Mouse (Mus musculus): Measurements from ENCODE around the gene Vangl1. TPM values are rescaled to one million over a fixed set of nuclear protein-coding genes. Genes with fewer than 3 reads are reported as not detected.
"Not testable (repeated sequence)": the region's sequence is repeated elsewhere in the genome, so short reads cannot be mapped to it uniquely, and the experiment has no call there.

Vangl1 gene
- polyA plus RNA-seq, 1 experiment from 2014 or later: 28.4 TPM

DNA sequence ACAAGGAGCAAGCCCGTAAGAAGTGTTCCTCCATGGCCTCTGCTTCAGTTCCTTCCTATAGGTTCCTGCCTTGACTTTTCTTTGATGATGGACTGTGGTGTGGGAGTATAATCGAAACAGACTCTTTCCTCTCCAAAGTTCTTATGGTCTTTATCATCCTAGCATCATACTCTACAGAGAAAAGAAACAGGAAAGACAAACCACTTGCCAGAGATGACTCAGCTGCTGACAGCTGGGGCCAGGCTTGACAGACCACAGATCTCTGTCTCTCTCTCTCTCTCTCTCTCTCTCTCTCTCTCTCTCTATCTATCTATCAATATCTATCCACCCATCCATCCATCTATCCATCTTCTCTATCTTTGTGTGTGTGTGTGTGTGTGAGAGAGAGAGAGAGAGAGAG is 6.8 kb upstream of the Vangl1 start:
- Histone ChIP-seq H3K4me1 (ENCODE audit: insufficient read depth) (no peaks in the 10 kb centered on the region), H3K4me2 (no peak overlapping the region), H3K4me3 (ENCODE audit: low read depth, low read length) (no peak overlapping the region), H3K27me3 (ENCODE audit: insufficient read depth, low read length) (no peaks in the 10 kb centered on the region), H3K36me3 (ENCODE audit: insufficient read depth) (no peaks in the 10 kb centered on the region), H3K9me3 (ENCODE audit: low read depth, low read length) (no peaks in the 10 kb centered on the region), H3K27ac (ENCODE audit: low read depth) (no peak overlapping the region), H3K9ac (no peak overlapping the region)
- no peak for TF ChIP-seq CTCF (IDR thresholded peaks at IDR 0.05; ENCODE audit: low read depth)
- ATAC-seq (ENCODE audit: insufficient read depth) (no peak), DNase-seq (no peak)
- WGBS: 79% methylated on average over 2 of the region's 2 CpGs

DNA sequence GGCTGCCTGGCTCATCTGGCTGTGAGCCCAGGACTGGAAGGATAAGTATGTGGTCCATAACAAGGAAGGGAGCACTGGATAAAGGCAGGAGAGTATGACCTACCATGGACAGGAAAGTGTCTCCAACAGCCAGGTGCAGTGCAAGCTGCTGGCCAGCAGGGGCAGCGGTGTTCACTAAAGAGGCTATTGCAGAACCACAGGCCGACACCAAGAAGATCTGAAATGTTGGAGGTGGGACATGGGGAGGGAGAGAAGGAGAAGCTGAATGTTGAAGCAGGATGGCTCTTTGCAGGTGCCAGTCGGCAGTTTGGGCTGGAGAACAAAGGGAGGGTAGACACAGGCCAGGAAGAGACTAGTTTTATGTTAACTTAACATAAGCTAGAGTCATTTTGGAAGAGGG is 6.3 kb upstream of the Vangl1 start:
- peak; percentile 80 for TF ChIP-seq CTCF (IDR thresholded peaks at IDR 0.05; ENCODE audit: low read depth)
- Histone ChIP-seq H3K4me2 (no peak overlapping the region), H3K27ac (ENCODE audit: low read depth) (no peak overlapping the region), H3K36me3 (ENCODE audit: insufficient read depth) (no peaks in the 10 kb centered on the region), H3K4me1 (ENCODE audit: insufficient read depth) (0 out of 2 replicates have a peak, but pooled peaks cover under 1% of the 10 kb centered on the region), H3K9ac (no peak overlapping the region), H3K4me3 (ENCODE audit: low read depth, low read length) (no peak overlapping the region), H3K9me3 (ENCODE audit: low read depth, low read length) (no peaks in the 10 kb centered on the region), H3K27me3 (ENCODE audit: insufficient read depth, low read length) (peaks cover 3% of the 10 kb centered on the region; the same call in 1 of the 2 replicates)
- no peak for ATAC-seq (ENCODE audit: insufficient read depth)
- DNase-seq: peak; percentile 63
- 67% methylated on average over 3 of the region's 3 CpGs for WGBS

DNA sequence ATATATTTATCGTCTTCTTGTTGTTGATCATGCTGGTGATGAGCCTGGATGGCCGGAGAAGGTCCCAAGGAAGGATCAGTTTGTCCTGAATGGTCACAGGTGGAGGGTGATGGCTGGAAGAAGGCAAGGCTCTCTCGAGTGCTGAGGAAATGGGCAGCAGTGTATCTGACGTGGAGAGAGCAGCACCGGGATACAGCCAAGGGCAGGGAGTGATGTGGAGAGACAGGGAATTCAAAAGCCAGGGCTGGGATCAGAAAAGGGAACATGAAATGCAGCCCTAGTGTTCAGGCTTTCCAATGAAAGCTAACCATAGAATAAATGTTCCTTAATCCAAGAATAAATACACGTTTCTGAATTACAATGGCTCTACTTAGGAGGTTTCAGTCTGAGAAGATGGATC is 4.4 kb upstream of the Vangl1 start:
- H3K27ac ChIP-seq (ENCODE audit: low read depth): no peak overlapping the region
- no peak overlapping the region for H3K4me2 ChIP-seq
- DNase-seq (no peak), ATAC-seq (ENCODE audit: insufficient read depth) (no peak)
- H3K9me3 ChIP-seq (ENCODE audit: low read depth, low read length): no peaks in the 10 kb centered on the region
- no peak for TF ChIP-seq CTCF (IDR thresholded peaks at IDR 0.05; ENCODE audit: low read depth)
- H3K4me3 ChIP-seq (ENCODE audit: low read depth, low read length): no peak overlapping the region
- no peak overlapping the region for H3K9ac ChIP-seq
- H3K36me3 ChIP-seq (ENCODE audit: insufficient read depth): no peaks in the 10 kb centered on the region
- 0 out of 2 replicates have a peak, but pooled peaks cover 3% of the 10 kb centered on the region for H3K4me1 ChIP-seq (ENCODE audit: insufficient read depth)
- H3K27me3 ChIP-seq (ENCODE audit: insufficient read depth, low read length): peaks cover 6% of the 10 kb centered on the region; the same call in 1 of the 2 replicates
- 68% methylated on average over 6 of the region's 6 CpGs for WGBS

DNA sequence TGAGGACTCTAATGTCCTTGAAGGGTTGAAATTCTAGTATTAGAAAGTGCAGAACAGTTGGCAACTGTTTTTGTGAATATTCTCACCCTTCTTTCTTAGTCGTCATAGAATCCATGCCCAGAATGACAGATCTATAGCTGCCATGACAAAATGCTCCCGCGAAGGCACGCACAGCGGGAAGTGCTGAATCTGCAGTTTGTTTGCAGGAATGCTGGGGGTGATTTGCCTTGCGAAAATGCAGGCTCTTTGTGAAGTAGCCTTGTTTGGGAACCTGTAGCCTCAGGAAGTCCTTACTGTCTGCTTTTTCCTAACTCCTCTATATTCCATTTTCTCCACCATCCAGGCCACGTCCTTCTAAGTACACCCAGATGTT is 951 bp upstream of the Vangl1 start:
- 6% methylated on average over 7 of the region's 7 CpGs for WGBS
- Histone ChIP-seq H3K27ac (ENCODE audit: low read depth) (no peak overlapping the region), H3K4me3 (ENCODE audit: low read depth, low read length) (peak overlapping the region; percentile 79; the same call in 1 of the 2 replicates)

DNA sequence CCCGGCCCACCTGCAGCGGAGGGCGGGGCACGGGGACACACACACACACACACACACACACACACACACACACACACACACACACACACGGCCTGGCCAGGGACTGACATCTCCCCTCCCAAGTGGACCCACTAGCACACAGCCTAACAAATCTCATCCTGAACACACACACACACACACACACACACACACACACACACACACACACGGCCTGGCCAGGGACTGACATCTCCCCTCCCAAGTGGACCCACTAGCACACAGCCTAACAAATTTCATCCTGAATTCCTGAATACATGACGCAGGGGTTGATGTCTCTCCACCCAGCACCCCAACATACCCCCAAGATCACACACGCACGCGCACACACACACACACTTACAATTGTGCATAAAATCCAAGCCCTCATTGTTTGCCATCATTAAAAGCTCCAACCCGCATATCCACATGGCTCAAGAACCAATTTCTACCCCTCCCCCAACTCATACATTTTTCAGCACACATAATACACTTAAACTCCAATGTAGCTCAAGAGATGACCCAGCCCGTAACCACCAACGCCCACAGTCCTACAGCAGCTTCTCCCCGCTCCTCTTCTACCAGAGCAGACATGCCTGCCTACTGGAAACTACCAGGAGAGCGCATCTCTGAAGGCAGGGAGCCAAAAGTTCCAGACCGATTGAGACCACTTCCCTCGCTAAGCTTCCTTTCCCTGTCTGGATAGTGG is 403 bp upstream of the Vangl1 start:
- H3K4me2 ChIP-seq: peak overlapping the region; percentile 81
- not testable (repeated sequence) for H3K36me3 ChIP-seq (ENCODE audit: insufficient read depth); H3K27me3 ChIP-seq (ENCODE audit: insufficient read depth, low read length); H3K27ac ChIP-seq (ENCODE audit: low read depth); H3K4me1 ChIP-seq (ENCODE audit: insufficient read depth); H3K9me3 ChIP-seq (ENCODE audit: low read depth, low read length)
- peak overlapping the region; percentile 86; the same call in 1 of the 2 replicates for H3K9ac ChIP-seq
- peak; percentile 58; the same call in 1 of the 2 replicates for ATAC-seq (ENCODE audit: insufficient read depth)
- peak; percentile 62 for DNase-seq
- 5% methylated on average over 17 of the region's 17 CpGs for WGBS
- H3K4me3 ChIP-seq (ENCODE audit: low read depth, low read length): peak overlapping the region; percentile 79

More for the DNA sequence above, 951 bp upstream of the Vangl1 start:
- H3K36me3 ChIP-seq (ENCODE audit: insufficient read depth): no peaks in the 10 kb centered on the region
- H3K9ac ChIP-seq: no peak overlapping the region
- DNase-seq (peak; percentile 53), ATAC-seq (ENCODE audit: insufficient read depth) (no peak)
- TF ChIP-seq CTCF (IDR thresholded peaks at IDR 0.05; ENCODE audit: low read depth): no peak
- peaks cover 6% of the 10 kb centered on the region; the same call in 1 of the 2 replicates for H3K27me3 ChIP-seq (ENCODE audit: insufficient read depth, low read length)
- H3K4me1 ChIP-seq (ENCODE audit: insufficient read depth): 0 out of 2 replicates have a peak, but pooled peaks cover 3% of the 10 kb centered on the region
- peak overlapping the region; percentile 81 for H3K4me2 ChIP-seq
- no peaks in the 10 kb centered on the region for H3K9me3 ChIP-seq (ENCODE audit: low read depth, low read length)

DNA sequence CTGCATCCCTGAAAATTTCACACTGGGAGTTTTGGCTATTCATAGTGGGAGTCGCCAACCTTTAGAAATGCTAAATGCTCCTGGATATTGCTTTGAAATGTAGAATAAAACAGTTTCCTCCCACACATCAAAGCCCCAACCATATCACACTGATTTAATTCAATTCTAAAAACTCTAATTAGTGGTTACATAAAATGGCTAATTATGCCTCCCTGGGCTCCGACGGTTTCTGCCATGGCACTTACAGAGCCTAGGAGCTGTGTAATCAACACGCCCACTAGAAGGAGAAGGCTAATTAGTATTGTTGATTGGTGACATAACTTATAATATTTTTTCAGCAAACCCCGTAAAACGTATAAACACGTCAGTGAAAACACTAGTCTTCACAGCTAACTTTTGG is 1.4 kb downstream of the Vangl1 start:
- Histone ChIP-seq H3K9me3 (ENCODE audit: low read depth, low read length) (no peaks in the 10 kb centered on the region), H3K27me3 (ENCODE audit: insufficient read depth, low read length) (peaks cover 6% of the 10 kb centered on the region; the same call in 1 of the 2 replicates), H3K4me3 (ENCODE audit: low read depth, low read length) (peak overlapping the region; percentile 79), H3K27ac (ENCODE audit: low read depth) (no peak overlapping the region), H3K36me3 (ENCODE audit: insufficient read depth) (no peaks in the 10 kb centered on the region), H3K9ac (peak overlapping the region; percentile 86), H3K4me1 (ENCODE audit: insufficient read depth) (peaks cover 14% of the 10 kb centered on the region), H3K4me2 (peak overlapping the region; percentile 81)
- no peak for DNase-seq
- no peak for ATAC-seq (ENCODE audit: insufficient read depth)
- WGBS: 9% methylated on average over 7 of the region's 7 CpGs
- no peak for TF ChIP-seq CTCF (IDR thresholded peaks at IDR 0.05; ENCODE audit: low read depth)

DNA sequence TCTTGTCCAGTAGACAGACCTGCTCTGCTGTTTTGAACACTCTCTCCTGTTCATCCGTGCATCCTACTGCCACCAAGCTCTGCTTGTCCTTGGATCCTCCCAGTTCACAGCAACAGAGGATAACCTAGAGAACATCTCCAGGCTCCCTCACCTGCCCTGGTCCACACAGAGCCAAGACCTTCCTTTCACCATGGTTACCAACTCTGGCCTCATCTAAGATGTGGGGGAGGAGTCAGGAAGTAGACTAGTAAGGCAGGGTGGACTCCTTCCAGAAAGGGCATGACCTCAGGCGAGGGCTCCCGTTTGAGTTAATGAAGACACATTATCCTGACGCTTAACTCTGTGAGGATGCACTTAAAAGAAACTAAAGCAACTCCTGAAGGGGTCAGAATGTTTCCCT is 4.5 kb downstream of the Vangl1 start:
- H3K9me3 ChIP-seq (ENCODE audit: low read depth, low read length): no peaks in the 10 kb centered on the region
- ATAC-seq (ENCODE audit: insufficient read depth) (no peak), DNase-seq (no peak)
- no peak overlapping the region for H3K27ac ChIP-seq (ENCODE audit: low read depth)
- H3K36me3 ChIP-seq (ENCODE audit: insufficient read depth): peaks cover 8% of the 10 kb centered on the region; the same call in 1 of the 2 replicates
- 40% methylated on average over 4 of the region's 4 CpGs for WGBS
- H3K4me3 ChIP-seq (ENCODE audit: low read depth, low read length): no peak overlapping the region
- H3K9ac ChIP-seq: no peak overlapping the region
- no peak overlapping the region for H3K4me2 ChIP-seq
- peaks cover 40% of the 10 kb centered on the region for H3K4me1 ChIP-seq (ENCODE audit: insufficient read depth)
- H3K27me3 ChIP-seq (ENCODE audit: insufficient read depth, low read length): no peaks in the 10 kb centered on the region
- TF ChIP-seq CTCF (IDR thresholded peaks at IDR 0.05; ENCODE audit: low read depth): no peak

All from lung, embryonic 14.5 days (tissue).